Mouse (Mus musculus) erythroblast, embryonic 14.5 days (primary cell): ENCODE results near the gene Isca2.

ENCODE experiments used
- GATA1 ChIP-seq: IDR thresholded peaks from 2 replicates; pipeline ENCODE4 v1.6.1; 2012; ENCODE audit warnings: low read length, inconsistent platforms, mixed read lengths
- TAL1 ChIP-seq: IDR thresholded peaks from 3 replicates; pipeline ENCODE4 v1.6.1; 2012; ENCODE audit warnings: low read length, inconsistent platforms, mixed read lengths

DNA sequence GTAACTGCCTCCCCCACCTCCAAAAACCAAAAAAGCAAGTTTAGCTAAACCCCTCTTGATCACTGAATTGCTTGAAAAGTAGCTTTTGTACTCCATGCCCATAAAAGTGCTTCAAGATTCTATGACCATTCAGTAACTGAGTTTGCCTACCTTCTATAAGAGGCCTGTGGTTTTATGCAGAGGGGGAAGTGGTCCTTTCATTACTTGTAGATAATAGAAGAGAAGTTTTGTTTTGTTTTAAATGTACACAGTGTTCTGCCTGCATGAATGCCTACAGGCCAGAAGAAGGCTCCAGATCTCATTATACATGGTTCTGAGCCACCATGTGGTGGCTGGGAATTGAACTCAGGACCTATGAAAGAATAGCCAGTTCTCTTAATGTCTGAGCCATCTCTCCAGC, 3.2 kb downstream of the Isca2 start:
- TF ChIP-seq GATA1 (no peak), TAL1 (no peak)
